Mouse (Mus musculus) heart, adult 2 months (tissue): ENCODE data around the gene Sorcs2.

ENCODE experiments used
- CTCF ChIP-seq: fragments of 200-600 bp; IDR thresholded peaks from 2 replicates; pipeline ENCODE4 v1.8.1; 2022; ENCODE audit warnings: antibody characterized with exemption, mild to moderate bottlenecking, moderate library complexity
- EP300 ChIP-seq: fragments of 200-500 bp; IDR thresholded peaks from 2 replicates; pipeline ENCODE4 v1.6.1; 2011; ENCODE audit warnings: low read depth, low read length, control low read depth; ENCODE audit not compliant: insufficient read depth
- POLR2A ChIP-seq: fragments of 200-500 bp; IDR thresholded peaks from 2 replicates; pipeline ENCODE4 v1.6.1; 2011; ENCODE audit warnings: mild to moderate bottlenecking, low read depth, low read length, control low read depth; ENCODE audit not compliant: insufficient read depth

DNA sequence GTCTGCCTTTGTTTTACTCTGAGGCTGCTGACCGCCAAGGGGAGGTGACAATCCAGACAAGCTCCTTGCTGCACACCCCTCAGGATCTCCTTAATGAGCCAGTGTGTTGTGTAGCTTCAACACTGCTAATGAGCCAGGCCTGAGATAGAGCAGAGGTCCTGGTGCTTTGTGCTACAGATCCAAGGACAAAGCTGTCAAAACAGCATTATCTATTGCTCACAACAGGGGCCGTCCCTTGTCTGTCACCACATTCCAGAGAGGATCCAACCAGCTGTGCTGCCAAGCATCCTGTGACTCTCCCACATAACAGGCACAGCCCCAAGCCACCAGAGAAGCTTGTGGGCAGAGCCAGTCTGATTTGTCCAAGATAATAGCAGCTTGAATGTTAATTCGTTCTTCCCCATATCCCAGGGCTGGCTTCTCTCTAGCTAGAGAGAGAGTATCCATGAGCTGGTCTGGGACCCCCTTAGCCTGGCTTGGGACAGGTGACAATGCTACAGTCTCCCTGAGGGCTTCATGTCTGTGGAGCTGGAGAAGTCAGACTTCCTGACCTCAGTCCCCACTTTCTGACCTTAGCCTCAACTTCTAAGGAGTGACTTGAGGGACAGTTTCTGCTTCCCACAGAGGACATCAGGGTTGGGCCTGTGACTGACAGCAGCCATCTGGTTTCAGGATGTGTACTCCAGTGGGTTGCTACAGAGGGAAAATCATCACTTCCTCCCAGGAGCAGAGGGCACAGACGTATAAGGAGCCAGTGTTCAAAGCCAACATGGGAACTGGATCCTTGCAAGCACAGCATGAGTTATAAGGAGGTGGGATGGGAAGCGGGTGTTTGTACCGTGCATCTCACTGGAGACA lies 328.2 kb downstream of the Sorcs2 start:
- TF ChIP-seq CTCF (no peak), POLR2A (no peak), EP300 (peak; percentile 43; the same call in 1 of the 2 replicates)
